ENCODE assay signal across 13 mouse cellular contexts in the genomic region with DNA sequence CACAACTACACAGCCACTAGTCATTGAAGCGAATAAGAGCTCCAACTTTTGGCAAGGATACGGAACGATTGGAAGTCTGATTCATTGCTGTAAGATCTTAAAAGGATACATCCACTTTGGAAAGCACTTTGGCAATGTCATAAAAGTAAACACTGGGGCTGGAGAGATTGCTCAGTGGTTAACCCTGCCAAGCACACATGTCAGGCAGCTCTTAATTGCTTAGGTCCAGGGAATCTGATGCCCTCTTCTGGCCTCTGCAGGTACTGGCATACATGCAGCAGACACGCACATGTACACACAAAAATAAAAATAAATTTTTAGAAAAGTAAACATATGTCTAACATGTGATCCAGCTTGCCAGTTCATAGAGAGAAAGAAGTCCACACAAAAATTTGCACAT.
DNase-seq lines count a peak whose midpoint lies in the region; ATAC-seq and TF ChIP-seq lines count a peak whose summit lies in the region.
"Had no signal": no experiment of that assay in that cellular context is flagged by ENCODE, and none has a peak within 500 bp of the region (broad histone marks: within the 10 kb centered on the region; RNA-seq: fewer than 3 reads in every experiment).

No protein-coding gene starts in this region.

- no peak for ATAC-seq in hindbrain, postnatal 0 days
- ATAC-seq in hindbrain, embryonic 16.5 days, result no peak
- ATAC-seq in lung, postnatal 0 days, result no peak

- peak; percentile 42 for TF ChIP-seq CTCF in hindbrain, postnatal 0 days (IDR thresholded peaks at IDR 0.05; ENCODE audit: low read depth)
- peak; percentile 28 for TF ChIP-seq CTCF in lung, postnatal 0 days (IDR thresholded peaks at IDR 0.05)
- TF ChIP-seq CTCF in MEL (IDR thresholded peaks at IDR 0.05 in 2 of 3, conservative IDR thresholded peaks at IDR 0.05 in 1 of 3; ENCODE audit: control insufficient read depth in 1 of 3, insufficient read depth in 1 of 3, low read depth in 2 of 3, low read length in 3 of 3, poor library complexity in 1 of 3, severe bottlenecking in 1 of 3), result peak; percentile 53 to 57 (median 53)

- no peak overlapping the region for H3K9ac ChIP-seq in hindbrain, postnatal 0 days (replicated peaks; ENCODE audit: low read length)
- no peak overlapping the region for H3K9ac ChIP-seq in hindbrain, embryonic 16.5 days (ENCODE audit: low read depth, low read length)
- H3K9ac ChIP-seq in lung, postnatal 0 days (replicated peaks; ENCODE audit: low read depth), result no peak overlapping the region
- no peak overlapping the region for H3K9ac ChIP-seq in MEL (ENCODE audit: control insufficient read depth, low read depth, low read length, poor library complexity, severe bottlenecking)
- H3K9ac ChIP-seq: limb, embryonic 15.5 days had no signal

- no peaks in the 10 kb centered on the region; the same call in 1 of the 2 replicates for H3K27me3 ChIP-seq in hindbrain, postnatal 0 days (ENCODE audit: insufficient read depth, low read length)
- H3K27me3 ChIP-seq in hindbrain, embryonic 16.5 days (replicated peaks; ENCODE audit: control insufficient read depth, insufficient read depth, low read length), result peaks cover 4% of the 10 kb centered on the region; the same call in 1 of the 2 replicates
- H3K27me3 ChIP-seq in lung, postnatal 0 days (replicated peaks; ENCODE audit: insufficient read depth, low read length), result no peaks in the 10 kb centered on the region
- H3K27me3 ChIP-seq in MEL (ENCODE audit: control insufficient read depth in 1 of 2, insufficient read depth in 2 of 2, low read length in 2 of 2), result peaks cover 3 to 6% of the 10 kb centered on the region in 2 experiments; a peak in 2 of 4 replicates

- no peak for TF ChIP-seq POLR2A in MEL (IDR thresholded peaks at IDR 0.05; ENCODE audit: control insufficient read depth in 1 of 2, insufficient read depth in 1 of 2, low read depth in 1 of 2, low read length in 2 of 2, poor library complexity in 1 of 2)

- WGBS in hindbrain, postnatal 0 days, result 78% methylated on average over 4 of the region's 4 CpGs
- WGBS in hindbrain, embryonic 16.5 days, result 82% methylated on average over 4 of the region's 4 CpGs
- WGBS in lung, postnatal 0 days, result 57% methylated on average over 4 of the region's 4 CpGs

- H3K36me3 ChIP-seq in hindbrain, postnatal 0 days (ENCODE audit: insufficient read depth, low read length), result no peaks in the 10 kb centered on the region
- H3K36me3 ChIP-seq in hindbrain, embryonic 16.5 days (ENCODE audit: control insufficient read depth, insufficient read depth, low read length), result no peaks in the 10 kb centered on the region
- H3K36me3 ChIP-seq in lung, postnatal 0 days (ENCODE audit: insufficient read depth, low read length), result no peaks in the 10 kb centered on the region
- no peaks in the 10 kb centered on the region for H3K36me3 ChIP-seq in MEL (ENCODE audit: control insufficient read depth in 1 of 2, insufficient read depth in 2 of 2, low read length in 2 of 2)
- H3K36me3 ChIP-seq: forebrain, embryonic 10.5 days; limb, embryonic 15.5 days had no signal

- DNase-seq in hindbrain, postnatal 0 days (ENCODE audit: low spot score), result no peak
- no peak for DNase-seq in lung, postnatal 0 days (ENCODE audit: low spot score)
- no peak for DNase-seq in lung, adult 18-20 months
- DNase-seq in MEL (ENCODE audit: low read depth, low spot score), result peak; percentile 44
- peak; percentile 5 for DNase-seq in gonadal fat pad, adult 2 months (ENCODE audit: low read depth)
- DNase-seq in right cerebral cortex, postnatal 4 days, result no peak
- DNase-seq: adrenal gland, postnatal 36 days; heart, postnatal 14 days; kidney, adult 9 months; lung, postnatal 10 days had no signal

- TF ChIP-seq EP300 in lung, postnatal 0 days (IDR thresholded peaks at IDR 0.05), result no peak
- no peak for TF ChIP-seq EP300 in MEL (IDR thresholded peaks at IDR 0.05; ENCODE audit: low read depth in 1 of 2, low read length in 2 of 2)

- no peaks in the 10 kb centered on the region for H3K9me3 ChIP-seq in hindbrain, postnatal 0 days (ENCODE audit: low read length)
- no peaks in the 10 kb centered on the region for H3K9me3 ChIP-seq in hindbrain, embryonic 16.5 days (ENCODE audit: control insufficient read depth, low read length)
- H3K9me3 ChIP-seq in lung, postnatal 0 days (ENCODE audit: low read length), result no peaks in the 10 kb centered on the region
- no peaks in the 10 kb centered on the region for H3K9me3 ChIP-seq in MEL (replicated peaks; ENCODE audit: insufficient read depth, low read length)
- H3K9me3 ChIP-seq: forebrain, embryonic 10.5 days; limb, embryonic 15.5 days had no signal

- H3K4me1 ChIP-seq in hindbrain, postnatal 0 days (ENCODE audit: insufficient read depth, low read length), result no peaks in the 10 kb centered on the region
- no peaks in the 10 kb centered on the region for H3K4me1 ChIP-seq in hindbrain, embryonic 16.5 days (ENCODE audit: control insufficient read depth, insufficient read depth, low read depth, low read length)
- no peaks in the 10 kb centered on the region for H3K4me1 ChIP-seq in lung, postnatal 0 days (ENCODE audit: insufficient read depth, low read depth, low read length)
- H3K4me1 ChIP-seq in MEL (ENCODE audit: control insufficient read depth in 1 of 2, insufficient read depth in 2 of 2, low read length in 2 of 2), result no peaks in the 10 kb centered on the region
- H3K4me1 ChIP-seq: forebrain, embryonic 10.5 days; limb, embryonic 15.5 days had no signal

- no peak overlapping the region for H3K27ac ChIP-seq in hindbrain, postnatal 0 days
- H3K27ac ChIP-seq in hindbrain, embryonic 16.5 days (ENCODE audit: low read depth, low read length), result no peak overlapping the region
- no peak overlapping the region for H3K27ac ChIP-seq in lung, postnatal 0 days (ENCODE audit: low read length)
- H3K27ac ChIP-seq in MEL (ENCODE audit: control insufficient read depth, low read depth, low read length), result no peak overlapping the region
- H3K27ac ChIP-seq: forebrain, embryonic 10.5 days; limb, embryonic 15.5 days had no signal

- no peak overlapping the region for H3K4me3 ChIP-seq in hindbrain, postnatal 0 days (ENCODE audit: low read length)
- H3K4me3 ChIP-seq in hindbrain, embryonic 16.5 days (ENCODE audit: low read length), result no peak overlapping the region
- no peak overlapping the region for H3K4me3 ChIP-seq in lung, postnatal 0 days (ENCODE audit: low read depth, low read length)
- no peak overlapping the region for H3K4me3 ChIP-seq in MEL (ENCODE audit: control insufficient read depth in 1 of 2, insufficient read depth in 1 of 2, low read depth in 2 of 2, low read length in 2 of 2)
- H3K4me3 ChIP-seq: forebrain, embryonic 10.5 days; limb, embryonic 15.5 days had no signal

- peak; percentile 20 for TF ChIP-seq RAD21 in MEL (IDR thresholded peaks at IDR 0.05; ENCODE audit: low read depth, low read length)

- H3K79me2 ChIP-seq in MEL (ENCODE audit: control insufficient read depth, insufficient read depth, low read length, poor library complexity), result no peaks in the 10 kb centered on the region

- no peak overlapping the region for H3K4me2 ChIP-seq in hindbrain, postnatal 0 days (ENCODE audit: low read depth, low read length)
- H3K4me2 ChIP-seq in hindbrain, embryonic 16.5 days (ENCODE audit: low read length), result no peak overlapping the region
- H3K4me2 ChIP-seq in lung, postnatal 0 days (replicated peaks; ENCODE audit: low read depth, low read length), result no peak overlapping the region
- H3K4me2 ChIP-seq: limb, embryonic 15.5 days had no signal

TF ChIP-seq in MEL, 35 proteins besides CTCF, POLR2A, EP300 and RAD21:
- TF ChIP-seq MYC (IDR thresholded peaks at IDR 0.05; ENCODE audit: low read depth, low read length) (no peak), ZMIZ1 (IDR thresholded peaks at IDR 0.05; ENCODE audit: low read depth, low read length) (no peak), ETS1 (IDR thresholded peaks at IDR 0.05; ENCODE audit: low read depth, low read length) (no peak), GATA1 (IDR thresholded peaks at IDR 0.05; ENCODE audit: low read depth, low read length) (no peak), SMC3 (IDR thresholded peaks at IDR 0.05; ENCODE audit: low read depth, low read length) (peak; percentile 49), ZC3H11A (IDR thresholded peaks at IDR 0.05; ENCODE audit: low read depth, low read length) (peak; percentile 18; the same call in 1 of the 2 replicates), TBP (IDR thresholded peaks at IDR 0.05; ENCODE audit: low read depth, low read length) (no peak), TAL1 (IDR thresholded peaks at IDR 0.05; ENCODE audit: low read length) (no peak), ELF1 (IDR thresholded peaks at IDR 0.05; ENCODE audit: low read depth, low read length) (no peak), CHD1 (IDR thresholded peaks at IDR 0.05; ENCODE audit: low read depth, low read length) (no peak), HCFC1 (IDR thresholded peaks at IDR 0.05; ENCODE audit: low read depth, low read length) (no peak)

Comparison
In these comparisons a context has a peak if more than half of its experiments do, and no peak if none do; other contexts are left out.
1. DNase-seq: peak in MEL (single experiment) and gonadal fat pad, adult 2 months (single experiment); none in hindbrain, postnatal 0 days (single experiment), lung, postnatal 0 days (single experiment), lung, adult 18-20 months (0 of 2) and right cerebral cortex, postnatal 4 days (single experiment).
2. Peak in every context shown above with its lines, with median percentiles within 50 percentile points of each other: CTCF ChIP-seq.